16 mouse cellular contexts compared by ENCODE assay signal in genomic region chr17:56604422-56604821, GRCm38 (mm10).
"Had no signal": no experiment of that assay in that cellular context is flagged by ENCODE, and none has a peak within 500 bp of the region (broad histone marks: within the 10 kb centered on the region; RNA-seq: fewer than 3 reads in every experiment).

No protein-coding gene starts in this region.

- H3K4me3 ChIP-seq: neural tube, embryonic 13.5 days; neural tube, embryonic 15.5 days; stomach, embryonic 15.5 days had no signal

- DNase-seq: retina, postnatal 1 day; right cerebral cortex, adult 18-20 months; right cerebral cortex, postnatal 14 days; right cerebral cortex, postnatal 25 days; right cerebral cortex, postnatal 4 days; spleen, adult 18-20 months; thymus, adult 18-20 months; thymus, adult 2 months; thymus, postnatal 14 days; thymus, postnatal 25 days; thymus, postnatal 36 days; thymus, postnatal 4 days had no signal

- H3K9me3 ChIP-seq: neural tube, embryonic 13.5 days; neural tube, embryonic 15.5 days; stomach, embryonic 15.5 days had no signal

- H3K9ac ChIP-seq: neural tube, embryonic 13.5 days; neural tube, embryonic 15.5 days; stomach, embryonic 15.5 days had no signal

- H3K27ac ChIP-seq: neural tube, embryonic 13.5 days; neural tube, embryonic 15.5 days; stomach, embryonic 15.5 days; stomach, postnatal 0 days had no signal

- H3K4me2 ChIP-seq: neural tube, embryonic 13.5 days; neural tube, embryonic 15.5 days; stomach, embryonic 15.5 days had no signal

- H3K27me3 ChIP-seq: neural tube, embryonic 13.5 days; neural tube, embryonic 15.5 days; stomach, embryonic 15.5 days had no signal
